Mouse (Mus musculus): ENCODE measurements around the gene Ntrk1.
"Not testable (repeated sequence)": the region's sequence is repeated elsewhere in the genome, so short reads cannot be mapped to it uniquely, and the experiment has no call there.

The Ntrk1 gene

GRCm38 (mm10) chr3:87794922-87795325, at the start of gene Ntrk1:
Gene Ntrk1, minus strand, starts transcription at chr3:87795162.
- no peak for DNase-seq (ENCODE audit: low read depth, low spot score)

DNA sequence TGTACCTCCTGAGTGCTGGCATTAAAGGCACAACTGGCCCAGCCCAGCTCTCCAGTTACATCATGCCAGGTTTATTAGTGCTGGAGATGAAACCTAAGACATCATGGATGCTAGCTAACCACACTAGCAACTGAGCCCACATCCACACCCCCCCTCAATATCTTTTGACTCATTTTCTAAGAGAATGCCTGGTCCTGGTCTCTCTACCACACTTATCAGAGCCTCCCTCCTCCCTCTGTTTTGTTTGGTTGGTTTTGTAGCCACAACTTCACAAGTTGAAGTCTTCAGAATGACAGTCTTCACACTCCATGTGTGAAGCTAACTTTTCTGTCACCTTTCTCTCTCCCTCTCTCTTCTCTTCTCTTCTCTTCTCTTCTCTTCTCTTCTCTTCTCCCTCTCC, 45.9 kb upstream of the Ntrk1 start:
- no peak for DNase-seq (ENCODE audit: low read depth, low spot score)

- peak; percentile 59 for DNase-seq (ENCODE audit: low read depth, low spot score)
Observed at GRCm38 (mm10) chr3:87838622-87839021, 43.7 kb upstream of the Ntrk1 start.

DNA sequence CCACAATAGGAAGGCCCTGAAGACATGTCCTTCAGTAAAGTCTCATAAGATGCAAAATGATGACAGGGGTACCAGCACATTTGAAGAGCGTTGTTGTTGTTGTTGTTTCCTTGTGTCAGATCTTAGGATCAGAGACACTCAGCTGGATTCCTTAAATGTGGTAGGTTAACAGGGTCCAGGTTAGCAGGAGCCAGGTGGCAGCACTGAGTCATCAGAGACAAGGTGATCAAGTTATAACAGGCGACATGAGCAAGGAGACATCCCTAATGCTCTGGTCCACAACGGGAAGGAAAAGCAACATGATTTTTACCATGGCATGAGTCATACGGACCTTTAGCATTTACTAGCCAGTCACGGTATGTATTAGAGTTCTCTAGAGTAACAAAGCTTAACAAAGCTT, 38.5 kb upstream of the Ntrk1 start:
- no peak for DNase-seq (ENCODE audit: low read depth, low spot score)

DNA sequence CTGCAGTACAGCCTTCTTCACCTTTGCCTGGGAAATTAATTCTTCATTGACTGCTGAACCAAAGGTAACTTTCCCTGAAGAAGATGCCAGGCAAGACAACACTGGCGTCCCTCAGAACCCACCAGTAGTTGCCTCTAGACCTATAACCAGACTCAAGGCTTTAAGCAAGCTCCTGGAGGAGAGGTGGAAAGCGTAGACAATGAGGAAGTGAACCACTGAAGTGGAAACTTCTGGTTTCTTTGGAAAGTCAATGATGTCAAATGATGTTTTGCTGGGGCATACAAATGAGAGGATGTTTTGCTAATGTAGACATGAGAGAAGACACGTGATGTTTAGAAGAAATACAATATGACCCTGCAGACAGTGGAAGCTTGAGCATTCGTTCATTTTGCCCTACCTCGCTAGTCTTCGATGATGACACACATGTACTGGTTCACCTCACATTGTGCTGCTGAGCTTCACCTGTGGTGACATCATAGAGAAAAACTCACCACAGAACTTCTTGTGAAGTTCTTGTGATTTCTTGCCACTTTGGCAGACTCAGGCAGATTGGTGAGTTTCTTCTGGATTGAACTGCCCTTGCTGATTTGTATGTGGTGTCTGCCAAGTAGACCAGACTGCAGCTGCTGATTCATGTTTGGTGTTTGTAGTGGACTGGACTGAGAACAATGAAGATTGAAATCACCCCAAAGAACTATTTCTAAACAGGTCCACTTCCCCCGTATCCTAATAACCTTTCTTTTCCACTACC, 37.3 kb upstream of the Ntrk1 start:
- no peak for DNase-seq (ENCODE audit: low read depth, low spot score)

DNA sequence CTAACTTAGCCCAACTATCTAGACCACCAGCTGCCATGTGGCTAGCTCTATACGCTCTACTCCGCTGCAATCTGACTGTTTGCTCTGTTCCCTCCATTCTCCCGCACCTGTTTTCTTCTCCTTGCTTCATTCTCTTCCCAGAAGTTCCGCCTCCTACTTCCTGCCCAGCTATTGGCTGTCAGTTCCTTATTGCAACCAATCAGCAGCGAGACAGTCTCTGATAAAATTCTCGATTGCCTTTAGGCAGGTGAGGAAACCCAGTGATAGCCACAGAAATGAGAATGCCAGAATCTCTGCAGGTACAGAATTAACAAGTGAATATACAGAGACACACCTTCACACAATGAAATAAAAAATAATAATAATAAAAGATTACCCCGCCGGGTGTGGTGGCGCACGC, 34.1 kb upstream of the Ntrk1 start:
- DNase-seq (ENCODE audit: low read depth, low spot score): no peak

DNA sequence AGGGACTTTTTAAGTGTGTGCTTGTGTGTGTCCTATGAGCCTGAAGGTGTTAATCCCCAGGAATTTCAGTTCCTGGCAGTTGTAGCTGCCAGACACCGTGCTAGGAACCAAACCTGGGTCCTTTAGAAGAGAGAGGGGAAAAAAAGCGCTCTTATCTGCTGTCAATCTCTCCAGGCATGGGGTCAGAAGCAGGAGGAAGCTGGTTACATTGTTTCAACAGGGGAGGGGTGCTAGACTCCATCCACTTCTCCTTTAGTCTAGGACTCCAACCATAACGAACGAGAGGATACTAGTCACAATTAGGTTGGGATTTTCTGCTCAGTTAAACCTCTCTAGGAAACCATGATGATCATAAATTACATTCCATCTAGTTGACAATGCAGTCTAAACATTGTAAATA, 33.5 kb upstream of the Ntrk1 start:
- no peak for DNase-seq (ENCODE audit: low read depth, low spot score)

GRCm38 (mm10) chr3:87824206-87824605, 29.2 kb upstream of the Ntrk1 start, which contains the start of gene Pear1:
Gene Pear1, minus strand, starts transcription at chr3:87824306.
- DNase-seq (ENCODE audit: low read depth, low spot score): not testable (repeated sequence)

- no peak for DNase-seq (ENCODE audit: low read depth, low spot score)
Observed at GRCm38 (mm10) chr3:87818226-87818625, 23.3 kb upstream of the Ntrk1 start.

GRCm38 (mm10) chr3:87816646-87817093, 21.7 kb upstream of the Ntrk1 start:
- peak; percentile 75 for DNase-seq (ENCODE audit: low read depth, low spot score)

- DNase-seq (ENCODE audit: low read depth, low spot score): no peak
Observed at GRCm38 (mm10) chr3:87816166-87816565, 21.2 kb upstream of the Ntrk1 start.

DNA sequence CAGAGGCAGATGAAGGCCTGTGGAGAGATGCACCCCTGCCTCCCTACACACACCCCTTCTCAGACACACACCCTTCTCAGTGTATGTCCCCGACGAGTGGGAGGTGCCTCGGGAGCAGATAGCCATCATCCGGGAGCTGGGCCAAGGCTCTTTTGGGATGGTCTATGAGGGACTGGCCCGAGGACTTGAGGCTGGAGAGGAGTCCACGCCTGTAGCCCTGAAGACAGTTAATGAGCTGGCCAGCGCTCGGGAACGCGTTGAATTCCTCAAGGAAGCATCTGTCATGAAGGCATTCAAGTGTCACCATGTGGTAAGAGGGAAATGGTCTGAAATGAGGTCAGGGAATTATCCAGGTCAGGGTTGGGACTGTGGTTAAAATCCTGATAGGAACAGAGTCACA, 17.9 kb upstream of the Ntrk1 start:
- no peak for DNase-seq (ENCODE audit: low read depth, low spot score)

DNA sequence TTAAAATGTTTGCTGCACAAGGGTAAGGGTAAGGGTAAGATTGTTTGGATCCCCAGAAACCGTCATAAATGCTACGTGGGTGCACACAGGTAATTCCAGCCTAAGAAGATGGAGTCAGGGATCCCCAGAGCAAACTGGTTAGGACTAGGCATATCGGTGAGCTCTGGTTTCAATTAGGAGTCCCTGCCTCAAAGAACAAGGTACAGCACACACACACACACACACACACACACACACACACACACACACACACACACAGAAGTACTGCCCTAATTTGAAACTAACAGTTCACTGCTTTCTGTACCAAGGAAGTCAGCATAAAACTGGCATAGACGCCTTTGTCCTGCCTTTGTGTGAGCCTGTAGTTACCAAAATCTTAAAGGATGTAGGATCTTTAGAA, 17.5 kb upstream of the Ntrk1 start:
- DNase-seq (ENCODE audit: low read depth, low spot score): no peak

GRCm38 (mm10) chr3:87811297-87811696, 16.3 kb upstream of the Ntrk1 start:
- DNase-seq (ENCODE audit: low read depth, low spot score): no peak

DNA sequence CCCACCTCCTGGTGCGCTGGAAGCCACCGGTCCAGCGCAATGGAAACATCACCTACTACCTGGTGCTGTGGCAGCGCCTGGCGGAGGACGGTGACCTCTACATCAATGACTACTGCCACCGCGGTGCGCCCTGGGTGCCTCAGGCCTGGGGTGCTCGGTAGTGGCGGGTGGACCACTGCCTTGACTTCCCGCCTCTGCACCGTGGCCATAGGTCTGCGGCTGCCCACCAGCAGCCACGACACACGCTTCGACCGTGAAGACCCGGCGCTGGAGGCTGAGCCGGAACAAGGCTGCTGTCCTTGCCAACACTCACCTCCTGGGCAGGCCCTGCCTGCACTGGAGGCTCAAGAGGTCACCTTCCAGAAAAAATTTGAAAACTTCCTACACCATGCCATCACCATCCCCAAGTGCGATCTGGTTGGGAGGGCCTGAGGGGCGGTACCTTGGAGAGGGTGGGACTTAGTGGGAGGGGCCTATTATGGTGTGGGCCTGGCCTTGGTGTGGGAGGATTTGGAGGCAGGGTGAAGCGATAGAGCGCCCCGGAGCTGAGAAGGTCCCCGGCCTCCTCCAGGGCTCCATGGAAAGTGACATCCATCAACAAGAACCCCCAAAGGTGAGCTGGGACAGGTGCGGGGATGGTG, 14.5 kb upstream of the Ntrk1 start:
- DNase-seq (ENCODE audit: low read depth, low spot score): no peak

DNA sequence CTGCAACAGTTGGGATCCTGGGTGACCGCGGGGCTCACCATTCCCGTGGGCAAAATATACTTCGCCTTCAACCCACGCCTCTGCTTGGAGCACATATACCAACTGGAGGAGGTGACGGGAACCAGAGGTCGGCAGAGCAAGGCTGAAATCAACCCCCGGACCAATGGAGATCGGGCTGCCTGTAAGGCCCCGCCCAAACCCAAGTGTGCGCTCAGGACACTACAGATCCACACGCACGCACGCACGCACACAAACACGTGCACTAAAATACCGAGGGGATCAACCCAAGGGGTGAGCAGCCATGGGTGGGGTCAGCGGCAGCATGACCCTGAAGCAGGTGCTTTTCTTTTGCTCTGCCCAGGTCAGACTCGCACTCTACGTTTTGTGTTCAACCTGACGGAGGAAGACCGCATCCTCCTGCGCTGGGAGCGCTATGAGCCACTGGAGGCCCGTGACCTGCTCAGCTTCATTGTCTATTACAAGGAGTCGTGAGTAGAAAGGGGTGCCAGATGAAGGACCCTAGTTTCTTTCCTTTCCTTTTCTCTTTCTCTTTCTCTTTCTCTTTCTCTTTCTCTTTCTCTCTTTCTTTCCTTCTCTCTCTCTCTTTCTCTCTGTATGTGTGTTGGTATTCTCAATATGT, 9.2 kb upstream of the Ntrk1 start:
- DNase-seq (ENCODE audit: low read depth, low spot score): no peak

DNA sequence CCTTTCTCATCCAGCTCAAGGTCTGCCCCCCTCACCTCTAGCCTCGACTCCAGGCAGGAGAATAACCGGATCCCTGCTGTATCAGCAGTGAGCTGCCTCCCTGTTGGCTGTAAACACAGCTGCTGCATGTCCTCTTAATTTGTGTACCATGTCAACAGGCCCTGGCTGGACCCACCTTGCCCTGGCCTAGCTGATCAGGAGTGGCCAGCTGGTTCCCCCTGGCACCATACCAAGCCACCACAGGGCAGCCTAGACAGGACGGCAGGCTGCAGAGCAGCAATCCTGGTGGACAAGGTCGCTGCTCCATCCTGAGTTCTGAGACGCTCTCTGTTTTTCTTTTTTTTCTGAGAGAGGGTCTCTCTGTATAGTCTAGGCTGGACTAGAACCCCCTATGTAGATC, 6.7 kb upstream of the Ntrk1 start:
- DNase-seq (ENCODE audit: low read depth, low spot score): no peak

DNA sequence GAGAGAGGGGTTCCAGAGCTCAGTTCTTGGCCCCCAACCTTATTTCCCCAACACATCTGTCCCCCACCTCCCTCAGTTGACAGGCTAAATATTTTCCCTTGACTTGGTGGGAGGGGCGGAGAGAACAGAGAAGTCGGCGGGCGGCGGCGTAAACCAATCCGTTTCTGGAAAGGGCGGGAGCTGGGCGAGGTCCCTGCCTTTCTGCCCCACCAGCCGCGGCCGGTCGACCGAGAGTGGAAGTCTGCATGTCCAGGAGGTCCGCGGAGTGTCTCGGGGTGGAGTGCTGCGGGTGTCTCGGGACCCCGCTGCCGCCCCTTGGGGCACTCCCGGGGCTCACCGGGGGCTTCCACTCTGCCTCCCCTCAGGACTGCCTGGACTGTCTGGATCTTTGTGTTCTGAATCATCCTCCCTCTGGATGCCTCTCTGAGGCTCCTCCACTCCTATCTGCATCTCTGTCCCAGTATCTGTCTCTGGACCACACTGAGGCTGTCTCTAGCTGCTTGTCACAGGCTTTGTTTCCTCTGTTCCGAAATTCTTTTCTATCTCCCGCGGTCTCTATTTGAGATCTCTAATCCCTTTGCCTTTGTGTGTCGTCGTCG, 1.9 kb upstream of the Ntrk1 start, which contains the start of gene Insrr:
Insrr (plus strand) TSS at position 216 of the 599 bp plus-strand sequence.
- no peak for DNase-seq (ENCODE audit: low read depth, low spot score)

DNA sequence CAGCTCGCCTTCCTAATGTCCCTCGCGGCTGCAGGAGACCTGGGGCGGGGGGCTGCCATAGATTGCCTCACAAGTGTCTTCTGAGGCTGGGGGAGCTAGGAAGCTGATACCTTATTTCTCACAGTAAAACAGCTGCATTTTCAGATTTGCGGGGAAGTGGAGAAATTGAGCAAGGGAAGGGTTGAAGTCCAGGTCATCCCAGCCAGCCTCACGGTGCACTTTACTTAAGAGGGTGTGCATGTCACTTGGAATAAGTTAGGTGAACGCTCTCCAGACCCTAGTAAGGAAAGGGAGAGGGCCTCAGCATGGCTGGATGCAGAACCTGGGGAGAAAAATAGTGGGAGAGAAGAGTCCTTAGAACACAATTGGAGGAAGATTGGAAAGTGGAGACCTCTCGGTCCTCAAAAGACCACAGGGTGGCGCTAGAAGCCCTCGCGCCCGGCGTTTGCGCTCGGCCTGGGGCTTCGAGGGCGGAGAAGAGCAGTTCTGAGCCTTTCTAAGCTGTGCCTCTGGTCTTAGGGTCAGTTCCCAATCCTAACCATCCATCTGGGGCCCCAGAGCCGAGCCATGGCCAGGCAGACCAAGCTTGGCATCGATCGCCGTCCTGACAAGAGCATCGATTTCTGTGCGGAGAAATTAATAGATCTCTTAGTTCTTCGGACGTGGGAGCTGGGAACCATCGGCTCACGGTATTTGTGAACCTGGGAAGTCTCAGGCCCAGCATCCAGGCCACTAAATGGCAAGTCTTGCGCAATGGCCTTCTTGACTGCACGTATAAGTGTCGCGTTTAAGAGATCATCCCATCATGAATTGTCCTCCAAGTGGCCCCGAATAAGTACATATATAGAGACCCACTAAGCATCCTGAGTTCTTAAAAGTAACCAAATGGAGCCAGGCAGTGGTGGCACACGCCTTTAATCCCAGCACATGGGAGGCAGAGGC, 645 bp upstream of the Ntrk1 start:
- peak; percentile 67 for DNase-seq (ENCODE audit: low read depth, low spot score)

- no peak for DNase-seq (ENCODE audit: low read depth, low spot score)
Observed at GRCm38 (mm10) chr3:87789768-87790167, 5.2 kb downstream of the Ntrk1 start.

DNA sequence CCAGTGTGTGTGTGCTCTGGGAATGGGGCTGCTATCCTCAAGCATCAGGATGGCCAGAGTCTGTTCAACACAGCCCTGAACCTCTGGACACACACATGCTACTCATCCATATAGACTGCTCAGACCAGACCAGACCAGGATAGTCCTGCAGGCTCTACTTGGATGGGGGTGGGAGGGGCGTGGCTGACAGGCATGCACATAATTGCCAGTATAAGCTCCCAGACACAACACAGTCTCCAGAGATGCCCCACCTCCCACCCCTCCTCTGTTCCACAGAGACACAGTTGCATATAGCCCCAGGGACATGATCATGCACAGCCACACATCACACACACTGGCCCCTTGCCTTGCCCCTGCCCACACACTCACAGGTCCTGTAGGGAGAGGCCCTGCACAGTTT, 5.7 kb downstream of the Ntrk1 start:
- no peak for DNase-seq (ENCODE audit: low read depth, low spot score)

Data from WW6 (cell line).